ENCODE assay signal across 27 mouse cellular contexts in genomic region chr5:125501505-125501904, GRCm38 (mm10). TPM values are rescaled to one million over a fixed set of nuclear protein-coding genes. Genes with fewer than 3 reads are reported as not detected.
"Had no signal": no experiment of that assay in that cellular context is flagged by ENCODE, and none has a peak within 500 bp of the region (broad histone marks: within the 10 kb centered on the region; RNA-seq: fewer than 3 reads in every experiment).

No protein-coding gene starts in this region.

- ATAC-seq: hindbrain, embryonic 16.5 days; inflammation-experienced regulatory T-cells, adult 6 months; intestine, embryonic 15.5 days; intestine, postnatal 0 days had no signal

- H3K4me2 ChIP-seq: heart, embryonic 12.5 days; hindbrain, embryonic 12.5 days; hindbrain, embryonic 14.5 days; intestine, embryonic 15.5 days; limb, embryonic 12.5 days had no signal

- DNase-seq: gastrocnemius, postnatal 14 days; gastrocnemius, postnatal 36 days; heart, adult 18-20 months; heart, postnatal 10 days; heart, postnatal 4 days; kidney, adult 18-20 months; kidney, adult 8-10 months; kidney, postnatal 10 days; kidney, postnatal 25 days; kidney, postnatal 4 days; liver had no signal

- H3K9ac ChIP-seq: heart, embryonic 12.5 days; hindbrain, embryonic 12.5 days; hindbrain, embryonic 14.5 days; intestine, embryonic 15.5 days; limb, embryonic 12.5 days had no signal

- H3K4me1 ChIP-seq: heart, embryonic 10.5 days; heart, embryonic 12.5 days; intestine, embryonic 15.5 days; limb, embryonic 10.5 days; limb, embryonic 12.5 days had no signal

- H3K27ac ChIP-seq: heart, embryonic 10.5 days; hindbrain, embryonic 10.5 days; hindbrain, embryonic 14.5 days; intestine, embryonic 15.5 days; layer of hippocampus, adult 2 months; left cerebral cortex, adult 2 months; limb, embryonic 10.5 days; limb, embryonic 12.5 days had no signal

- H3K9me3 ChIP-seq: heart, embryonic 10.5 days; heart, embryonic 12.5 days; hindbrain, embryonic 10.5 days; hindbrain, embryonic 12.5 days; intestine, embryonic 15.5 days; limb, embryonic 10.5 days; limb, embryonic 12.5 days had no signal

- H3K27me3 ChIP-seq: heart, embryonic 12.5 days; hindbrain, embryonic 12.5 days; intestine, embryonic 15.5 days; limb, embryonic 12.5 days had no signal

- H3K4me3 ChIP-seq: heart, embryonic 10.5 days; heart, embryonic 12.5 days; hindbrain, embryonic 10.5 days; hindbrain, embryonic 12.5 days; intestine, embryonic 15.5 days; layer of hippocampus, adult 2 months; left cerebral cortex, adult 2 months; limb, embryonic 10.5 days; limb, embryonic 12.5 days had no signal

RNA-seq across cellular contexts. Expression of gene Tmem132b, which starts 30.1 kb away (rescaled TPM):
- total RNA-seq: heart, adult 18-20 months; heart, postnatal 25 days had no signal
- polyA plus RNA-seq: heart, embryonic 10.5 days; heart, embryonic 12.5 days; heart, embryonic 14.5 days; heart, embryonic 16.5 days; inflammation-experienced regulatory T-cells, adult 6 months had no signal
